Mouse (Mus musculus) ES-E14 (cell line): ENCODE data around the gene Gm38431. TPM values are rescaled to one million over a fixed set of nuclear protein-coding genes. Genes with fewer than 3 reads are reported as not detected.

ENCODE experiments used
- DNase-seq: peaks from one replicate; pipeline ENCODE4 v3.0.0-alpha.2; 2013; ENCODE audit warnings: low read depth, low spot score
- H3K27ac ChIP-seq: 2 replicates; pipeline ENCODE4 v1.5.1; 2012; ENCODE audit warnings: low read depth, mild to moderate bottlenecking, low read length, moderate library complexity, mixed read lengths; ENCODE audit not compliant: poor library complexity, insufficient read depth, severe bottlenecking
- H3K36me3 ChIP-seq: 2 replicates; pipeline ENCODE4 v1.6.1; 2012; ENCODE audit warnings: mild to moderate bottlenecking, low read length, moderate library complexity, mixed read lengths; ENCODE audit not compliant: control insufficient read depth, poor library complexity, insufficient read depth, severe bottlenecking
- H3K4me1 ChIP-seq, 2 experiments: fragments of 150-350 bp in 1 of 2; sonication (generic) in 1 of 2; 2 replicates each; pipeline ENCODE4 v1.6.1; 2012; ENCODE audit warnings: low read length in 2 of 2, mild to moderate bottlenecking in 1 of 2, mixed read lengths in 1 of 2; ENCODE audit not compliant: control insufficient read depth in 2 of 2, insufficient read depth in 2 of 2, poor library complexity in 1 of 2
- H3K4me3 ChIP-seq, 2 experiments: fragments of 150-350 bp in 1 of 2; sonication (generic) in 1 of 2; 2 replicates each; pipeline ENCODE4 v1.5.1; 2012; ENCODE audit warnings: low read length in 2 of 2, low read depth in 1 of 2, mild to moderate bottlenecking in 1 of 2, mixed read lengths in 1 of 2; ENCODE audit not compliant: insufficient read depth in 1 of 2, poor library complexity in 1 of 2, severe bottlenecking in 1 of 2
- H3K9ac ChIP-seq: 2 replicates; pipeline ENCODE4 v1.6.1; 2012; ENCODE audit warnings: low read depth, mild to moderate bottlenecking, low read length, mixed read lengths; ENCODE audit not compliant: poor library complexity, insufficient read depth, severe bottlenecking
- H3K9me3 ChIP-seq: fragments of 150-350 bp; sonication (generic); 2 replicates; pipeline ENCODE4 v1.6.1; 2012; ENCODE audit warnings: low read depth, mild to moderate bottlenecking, low read length; ENCODE audit not compliant: control insufficient read depth, insufficient read depth
- CHD2 ChIP-seq: IDR thresholded peaks from 2 replicates; pipeline ENCODE4 v1.6.1; 2014; ENCODE audit warnings: mild to moderate bottlenecking, low read depth, low read length, inconsistent platforms
- HCFC1 ChIP-seq: IDR thresholded peaks from 2 replicates; pipeline ENCODE4 v1.6.1; 2012; ENCODE audit warnings: low read length, inconsistent platforms, borderline replicate concordance; ENCODE audit not compliant: insufficient read depth
- MAFK ChIP-seq: IDR thresholded peaks from 2 replicates; pipeline ENCODE4 v1.6.1; 2014; ENCODE audit warnings: mild to moderate bottlenecking, low read depth, low read length, inconsistent platforms; ENCODE audit not compliant: insufficient read depth
- ZC3H11A ChIP-seq: IDR thresholded peaks from 2 replicates; pipeline ENCODE4 v1.6.1; 2012; ENCODE audit warnings: low read depth, mild to moderate bottlenecking, inconsistent platforms, low read length, borderline replicate concordance
- ZNF384 ChIP-seq: IDR thresholded peaks from 2 replicates; pipeline ENCODE4 v1.6.1; 2012; ENCODE audit warnings: low read depth, low read length, inconsistent platforms
- in situ Hi-C, 2 experiments: fragments of 600-800 bp; cut with MboI; formaldehyde crosslinking; loops; one replicate each; pipeline ENCODE4 v1.15.1; 2025; ENCODE audit warnings: low sequenced_read_pairs in 2 of 2, inconsistent platforms in 1 of 2; ENCODE audit not compliant: unreplicated experiment in 2 of 2
- total RNA-seq: library from RNA; depleted of rRNA; stranded (reverse); fragments of 300-350 nt; gene quantifications from 2 replicates; pipeline ENCODE4 v1.2.3, GENCODE M21; 2012

Gene Gm38431
- total RNA-seq, 1 experiment, result 18.5 TPM

DNA sequence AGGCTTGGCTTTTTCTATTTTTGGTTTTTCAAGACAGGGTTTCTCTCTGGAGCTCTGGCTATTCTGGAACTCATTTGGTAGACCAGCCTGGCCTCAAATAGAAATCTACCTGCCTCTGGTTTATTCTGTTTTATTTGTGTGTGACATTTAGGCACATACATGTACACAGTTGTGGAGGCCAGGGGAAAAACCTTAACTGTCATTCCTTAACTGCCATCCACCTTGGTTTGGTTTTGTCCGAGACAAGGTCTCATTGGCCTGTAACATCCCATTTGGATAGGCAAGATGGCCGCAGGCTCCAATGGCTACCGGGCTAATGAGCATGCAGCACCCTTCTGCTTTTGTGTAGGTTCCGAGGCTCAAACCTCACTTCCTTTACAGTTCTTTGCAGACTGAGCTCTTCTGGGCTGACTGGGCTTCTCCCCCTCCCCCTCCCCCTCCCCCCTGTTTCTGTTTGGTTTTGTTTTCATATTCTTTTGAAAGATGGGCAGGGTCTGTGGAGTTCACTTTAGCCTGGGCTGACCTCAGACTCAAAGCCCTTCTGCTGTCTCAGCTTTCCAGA lies 43.6 kb upstream of the Gm38431 start:
- peaks cover 17% of the 10 kb centered on the region for H3K36me3 ChIP-seq
- no peak overlapping the region for H3K4me3 ChIP-seq
- in situ Hi-C loops, result no loop called here
- peaks cover 0 to 5% of the 10 kb centered on the region in 2 experiments; a peak in 2 of 4 replicates for H3K4me1 ChIP-seq
- DNase-seq, result no peak
- TF ChIP-seq ZNF384 (no peak), MAFK (no peak), CHD2 (no peak), ZC3H11A (no peak), HCFC1 (no peak)
- no peak overlapping the region for H3K9ac ChIP-seq
- no peaks in the 10 kb centered on the region for H3K9me3 ChIP-seq
- no peak overlapping the region for H3K27ac ChIP-seq

DNA sequence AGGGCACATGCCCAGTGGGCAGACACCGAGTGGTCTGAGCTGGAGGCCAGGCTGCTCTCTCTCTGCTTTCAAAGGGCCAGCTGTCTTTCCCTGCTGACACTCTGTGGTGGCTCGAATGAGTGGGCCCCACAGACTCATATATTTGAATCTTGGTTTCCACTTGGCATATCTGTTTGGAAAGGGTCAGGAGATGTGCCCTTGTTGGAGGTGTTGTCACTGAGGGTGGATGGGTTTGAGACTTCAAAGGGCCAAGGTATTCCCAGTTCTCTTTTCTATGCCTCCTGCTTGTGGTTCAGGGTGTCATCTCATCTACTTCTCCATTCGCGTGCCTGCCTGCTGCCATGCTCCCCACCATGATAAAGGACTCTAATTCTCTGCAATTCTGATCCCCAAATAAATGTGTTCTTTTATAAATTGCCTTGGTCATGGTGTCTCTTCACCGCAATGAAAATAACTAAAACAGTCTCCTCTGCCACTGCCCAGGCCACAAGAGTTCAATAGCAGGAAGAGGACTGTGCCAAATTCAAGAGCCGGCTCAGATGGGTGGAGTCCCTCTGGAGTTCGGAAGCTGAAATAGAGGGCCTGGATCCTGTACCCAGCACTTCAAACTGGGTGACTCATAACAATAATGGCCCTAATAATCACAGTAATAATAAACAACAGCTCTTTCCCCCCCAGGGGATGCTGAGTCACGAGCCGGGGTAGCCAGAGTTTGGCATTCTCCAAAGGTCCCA lies 43.0 kb upstream of the Gm38431 start:
- Histone ChIP-seq H3K36me3 (peaks cover 11% of the 10 kb centered on the region), H3K4me3 (no peak overlapping the region), H3K4me1 (peaks cover 0 to 5% of the 10 kb centered on the region in 2 experiments; a peak in 2 of 4 replicates), H3K9ac (no peak overlapping the region), H3K9me3 (no peaks in the 10 kb centered on the region), H3K27ac (no peak overlapping the region)
- no peak for TF ChIP-seq HCFC1
- no peak for TF ChIP-seq ZNF384
- no peak for TF ChIP-seq CHD2
- no peak for TF ChIP-seq MAFK
- TF ChIP-seq ZC3H11A, result no peak
- in situ Hi-C loops, result no loop called here
- no peak for DNase-seq

DNA sequence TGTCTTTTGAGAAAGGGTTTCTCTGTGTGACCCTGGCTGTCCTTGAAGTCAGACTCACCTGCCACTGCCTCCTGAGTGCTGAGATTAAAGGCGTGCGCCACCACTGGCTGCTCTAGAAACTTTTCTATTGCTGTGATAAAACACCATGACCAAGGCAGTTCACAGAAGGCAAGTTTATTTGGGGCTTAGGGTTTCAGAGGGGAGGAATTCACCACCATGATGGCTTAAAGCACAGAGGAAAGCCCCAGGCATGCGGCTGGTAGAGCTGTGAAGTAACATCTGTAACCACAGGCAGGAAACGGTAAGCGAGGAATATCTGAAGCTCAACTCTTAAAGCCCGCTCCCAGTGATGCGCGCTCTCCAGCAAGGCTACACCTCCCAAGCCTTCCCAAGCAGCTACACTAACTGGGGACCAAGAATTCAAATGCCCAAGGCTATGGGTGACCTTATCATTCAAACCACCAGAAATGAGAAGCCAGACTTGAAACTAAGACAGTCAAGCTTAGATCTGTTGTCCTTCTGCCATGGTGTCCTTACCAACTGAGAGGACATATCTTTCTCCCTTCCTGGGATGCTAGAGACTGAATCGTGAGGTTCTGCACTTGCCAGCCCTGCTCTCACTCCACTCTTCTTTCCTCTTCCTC lies 41.4 kb upstream of the Gm38431 start:
- no peak overlapping the region for H3K9ac ChIP-seq
- H3K4me1 ChIP-seq, result peaks cover 0 to 5% of the 10 kb centered on the region in 2 experiments; a peak in 2 of 4 replicates
- no peak overlapping the region for H3K4me3 ChIP-seq
- in situ Hi-C loops, result no loop called here
- TF ChIP-seq ZNF384 (no peak), HCFC1 (no peak), MAFK (no peak)
- no peak overlapping the region for H3K27ac ChIP-seq
- no peaks in the 10 kb centered on the region for H3K9me3 ChIP-seq
- H3K36me3 ChIP-seq, result no peaks in the 10 kb centered on the region; the same call in 1 of the 2 replicates
- DNase-seq, result no peak

DNA sequence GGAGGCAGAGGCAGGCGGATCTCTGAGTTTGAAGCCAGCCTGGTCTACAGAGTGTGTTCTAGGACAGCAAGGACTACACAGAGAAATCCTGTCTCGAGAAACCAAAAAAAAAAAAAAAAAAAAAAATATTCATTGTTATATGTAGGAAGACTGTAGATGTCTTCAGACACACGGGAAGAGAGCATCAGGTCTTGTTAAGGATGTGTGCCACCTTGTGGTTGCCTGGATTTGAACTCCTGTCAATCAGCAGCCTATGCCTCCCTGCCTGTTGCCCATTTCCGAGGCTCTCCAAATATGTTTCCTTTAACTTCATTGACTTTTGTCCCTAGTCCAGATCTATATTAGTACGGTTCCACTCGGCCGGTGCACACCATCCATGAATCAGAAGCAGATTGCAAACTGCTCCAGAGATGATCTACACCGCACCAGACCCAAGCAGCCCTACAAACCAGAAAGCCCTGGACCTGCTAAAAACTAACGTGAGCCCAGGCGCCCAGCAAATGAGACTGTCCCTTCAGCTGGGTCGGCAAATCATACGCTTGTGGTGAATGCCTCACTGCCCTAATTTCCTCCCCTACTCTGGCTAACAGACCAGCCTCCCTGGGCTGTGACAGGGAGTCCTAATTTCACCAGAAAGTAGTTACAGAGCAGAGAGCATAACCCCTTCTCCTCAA lies 40.4 kb upstream of the Gm38431 start:
- in situ Hi-C loops, result no loop called here
- peaks cover 0 to 5% of the 10 kb centered on the region in 2 experiments; a peak in 2 of 4 replicates for H3K4me1 ChIP-seq
- DNase-seq, result no peak
- TF ChIP-seq ZNF384 (no peak), CHD2 (no peak), HCFC1 (no peak), MAFK (no peak), ZC3H11A (no peak)
- H3K9me3 ChIP-seq, result no peaks in the 10 kb centered on the region
- no peak overlapping the region; a peak in 1 of 4 replicates for H3K4me3 ChIP-seq
- H3K36me3 ChIP-seq, result no peaks in the 10 kb centered on the region
- H3K27ac ChIP-seq, result no peak overlapping the region
- H3K9ac ChIP-seq, result no peak overlapping the region
